Mouse (Mus musculus): ENCODE results near the gene Tpra1. TPM values are rescaled to one million over a fixed set of nuclear protein-coding genes. Genes with fewer than 3 reads are reported as not detected.

Tpra1 gene
- polyA plus RNA-seq (2012; ENCODE audit: low replicate concordance): 167 and 235 TPM in 2 replicates

GRCm38 (mm10) chr6:88901947-88902820, at the start of gene Tpra1:
Tpra1 (plus strand) TSS chr6:88902251.

GRCm38 (mm10) chr6:88874868-88875508, 27.1 kb upstream of the Tpra1 start, which contains the start of gene Podxl2:
Podxl2 (minus strand) TSS chr6:88875044.

DNA sequence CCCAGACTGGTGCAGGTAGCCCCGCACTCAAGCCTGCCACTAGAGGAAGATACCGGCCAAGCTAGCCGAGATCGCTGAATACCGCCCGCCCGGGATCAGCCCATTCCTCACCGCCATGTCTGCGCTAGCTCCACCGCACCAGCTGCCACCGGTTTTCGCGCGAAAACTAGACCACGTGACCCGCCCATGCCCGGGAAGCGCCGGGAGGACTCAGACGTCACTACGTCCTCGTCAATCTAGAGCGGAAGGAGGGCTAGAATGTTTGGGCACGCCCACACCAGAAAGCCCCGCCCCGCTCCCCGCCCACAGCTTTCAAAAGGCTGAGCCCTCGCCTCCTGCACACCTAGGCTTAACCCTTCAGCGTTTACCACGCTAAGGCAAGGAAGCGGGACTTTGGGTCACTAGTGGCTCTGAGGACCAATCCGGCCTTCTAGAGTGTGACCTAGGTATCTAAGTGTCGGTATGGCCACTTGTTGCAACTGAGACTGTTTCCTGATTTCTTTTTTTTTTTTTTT, 3.5 kb upstream of the Tpra1 start, which contains the start of gene Mcm2:
TSS of gene Mcm2 (minus strand) at position 247 of the 515 bp plus-strand sequence.

Other genes starting within 250 kb of the Tpra1 start
- gene Mgll, start 177.8 kb upstream of the Tpra1 start, polyA plus RNA-seq (2012; ENCODE audit: low replicate concordance): 6.2 and 19.7 TPM in 2 replicates
- 51.5 and 60.5 TPM in 2 replicates for gene Abtb1, start 60.3 kb upstream of the Tpra1 start, polyA plus RNA-seq (2012; ENCODE audit: low replicate concordance)
- 0.86 and 1.3 TPM in 2 replicates for gene Podxl2, start 27.2 kb upstream of the Tpra1 start, polyA plus RNA-seq (2012; ENCODE audit: low replicate concordance)
- gene Mcm2, start 3.5 kb upstream of the Tpra1 start, polyA plus RNA-seq (2012; ENCODE audit: low replicate concordance): 127 and 204 TPM in 2 replicates